Mouse (Mus musculus) telencephalon, adult 2 months (tissue): ENCODE measurements around the gene Glis3.

Source experiments
- DNase-seq: peaks from one replicate; pipeline ENCODE4 v3.0.0-alpha.2; 2011; ENCODE audit warnings: low read depth, low spot score

The Glis3 gene

GRCm38 (mm10) chr19:28328444-28329110, 351.3 kb downstream of the Glis3 start:
- DNase-seq: no peak

- DNase-seq: no peak
Observed at GRCm38 (mm10) chr19:28327536-28327935, 352.3 kb downstream of the Glis3 start.

- no peak for DNase-seq
Observed at GRCm38 (mm10) chr19:28306036-28306435, 373.8 kb downstream of the Glis3 start.

GRCm38 (mm10) chr19:28305510-28305909, 374.4 kb downstream of the Glis3 start:
- DNase-seq: no peak

- no peak for DNase-seq
Observed at GRCm38 (mm10) chr19:28302831-28303242, 377.0 kb downstream of the Glis3 start.

- DNase-seq: no peak
Observed at GRCm38 (mm10) chr19:28300226-28300625, 379.7 kb downstream of the Glis3 start.

- no peak for DNase-seq
Observed at GRCm38 (mm10) chr19:28299211-28299775, 380.6 kb downstream of the Glis3 start.

DNA sequence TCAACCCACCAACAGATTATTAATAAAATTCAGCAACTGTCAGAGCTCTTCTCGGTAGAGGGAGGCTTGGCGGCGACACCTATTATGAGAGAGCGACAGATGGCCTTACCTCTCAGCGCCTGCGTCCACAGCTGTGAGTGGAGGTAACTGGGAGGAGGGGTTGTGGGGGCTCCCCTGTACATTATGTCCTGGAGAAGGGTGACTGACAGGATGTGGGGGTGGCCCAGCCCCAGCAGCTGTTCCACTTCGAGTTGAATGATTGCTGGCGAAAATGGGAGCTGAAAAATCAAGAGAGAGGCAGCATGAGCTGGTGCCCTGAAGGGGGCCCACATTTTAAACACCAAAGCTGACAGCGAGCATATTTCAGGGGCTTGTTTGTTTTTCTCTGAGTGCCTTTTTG, 381.2 kb downstream of the Glis3 start:
- peak; percentile 19 for DNase-seq

- DNase-seq: no peak
Observed at GRCm38 (mm10) chr19:28291596-28291995, 388.3 kb downstream of the Glis3 start.

- DNase-seq: no peak
Observed at GRCm38 (mm10) chr19:28289457-28289856, 390.4 kb downstream of the Glis3 start.

- no peak for DNase-seq
Observed at GRCm38 (mm10) chr19:28287431-28287830, 392.4 kb downstream of the Glis3 start.

- DNase-seq: no peak
Observed at GRCm38 (mm10) chr19:28284098-28284569, 395.7 kb downstream of the Glis3 start.

GRCm38 (mm10) chr19:28283241-28284097, 396.4 kb downstream of the Glis3 start:
- no peak for DNase-seq

- DNase-seq: no peak
Observed at GRCm38 (mm10) chr19:28281405-28281804, 398.5 kb downstream of the Glis3 start.

GRCm38 (mm10) chr19:28277104-28277503, 402.8 kb downstream of the Glis3 start:
- no peak for DNase-seq

DNA sequence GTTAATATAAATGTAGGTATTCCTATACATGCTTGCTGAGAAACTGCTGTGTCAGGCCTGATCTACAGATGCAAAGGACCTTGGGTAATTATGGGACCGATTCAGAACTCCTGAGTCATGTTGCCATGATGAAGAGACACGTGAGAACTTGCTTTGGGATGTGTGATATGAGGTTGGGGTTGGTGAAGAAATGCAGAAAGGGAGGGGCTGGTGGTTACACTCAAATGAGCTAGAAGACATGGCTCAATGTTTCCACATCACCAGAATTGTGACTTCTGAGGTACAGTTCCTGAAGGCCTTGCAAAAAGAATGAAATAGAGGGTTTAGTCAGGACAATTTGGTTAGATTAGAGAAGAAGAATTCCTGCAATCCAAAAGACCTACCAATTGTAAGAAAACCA, 405.4 kb downstream of the Glis3 start:
- DNase-seq: no peak

- no peak for DNase-seq
Observed at GRCm38 (mm10) chr19:28273946-28274345, 405.9 kb downstream of the Glis3 start.

GRCm38 (mm10) chr19:28266850-28267249, 413.0 kb downstream of the Glis3 start:
- DNase-seq: no peak

DNA sequence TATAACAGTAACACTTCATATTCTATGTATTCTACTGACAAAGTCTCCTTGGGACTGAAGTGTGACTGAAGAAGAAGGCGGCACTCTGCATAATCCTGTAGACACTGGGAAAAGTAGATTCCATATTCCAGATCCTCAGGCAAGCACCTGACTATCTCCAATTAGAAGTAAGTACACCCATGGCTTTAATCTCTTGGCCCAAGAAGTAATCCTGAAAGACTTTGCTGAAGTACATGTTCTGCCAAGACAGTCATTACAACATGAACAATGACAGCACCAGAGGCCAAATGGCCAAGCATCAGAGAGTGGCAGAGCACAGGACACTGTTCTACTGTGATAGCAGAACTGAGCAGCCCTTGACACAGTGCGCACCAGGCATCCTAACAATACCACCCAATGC, 414.1 kb downstream of the Glis3 start:
- no peak for DNase-seq

DNA sequence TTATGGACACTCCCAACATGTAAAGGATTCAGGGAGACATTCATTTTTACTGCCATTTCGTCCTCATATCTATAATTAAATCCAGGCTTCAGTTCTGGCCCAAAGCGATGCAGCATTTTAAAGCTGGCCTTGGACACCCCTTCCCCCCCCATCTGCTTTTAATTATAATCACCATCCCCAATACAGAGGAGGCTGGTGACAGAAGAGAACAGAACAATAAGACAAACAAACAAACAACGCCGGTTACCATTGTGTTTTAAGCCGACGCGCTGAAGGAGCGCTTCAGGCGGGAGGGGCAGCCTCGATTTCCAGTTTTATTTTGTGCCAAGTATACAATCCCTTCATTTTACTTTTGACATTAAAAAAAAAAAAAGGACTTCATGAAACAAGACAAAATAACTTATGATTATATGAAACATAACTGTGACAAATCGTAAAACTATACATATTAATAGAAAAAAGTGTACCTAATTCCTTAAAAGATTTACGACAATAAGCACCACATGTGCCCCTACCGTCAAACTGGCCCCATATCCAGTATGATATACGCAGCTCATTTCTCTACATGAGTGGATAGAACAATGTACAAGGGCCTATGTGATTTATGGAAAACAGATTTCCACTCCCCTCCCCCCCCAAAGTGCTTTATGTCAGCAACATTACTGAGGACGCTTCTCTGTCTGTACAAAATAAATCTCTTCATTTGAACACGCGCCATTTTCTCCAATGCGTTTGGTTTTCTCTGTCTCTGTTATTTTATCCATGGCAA, 420.8 kb downstream of the Glis3 start:
- DNase-seq: no peak

DNA sequence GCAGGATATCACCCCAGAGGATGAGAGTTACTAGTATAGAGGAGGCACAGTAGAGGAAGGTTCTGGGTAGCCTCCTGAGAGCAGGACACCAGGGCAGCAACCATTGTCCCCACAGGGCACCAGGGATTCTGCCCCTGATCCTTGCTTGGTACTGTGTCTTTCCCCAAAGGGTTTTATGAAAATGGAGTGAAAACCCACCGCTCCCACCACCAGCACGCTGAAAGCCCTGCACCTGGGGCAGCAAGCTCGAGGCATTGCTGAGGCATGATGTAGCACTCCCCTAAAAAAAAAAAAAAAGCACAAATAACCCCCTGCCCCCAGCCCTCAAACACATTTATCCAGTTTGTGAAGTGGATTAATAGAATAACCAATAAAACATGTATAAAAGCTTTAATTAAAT, 421.4 kb downstream of the Glis3 start:
- no peak for DNase-seq

- no peak for DNase-seq
Observed at GRCm38 (mm10) chr19:28247345-28247744, 432.5 kb downstream of the Glis3 start.
